Comparison of ENCODE assay signal across 7 mouse cellular contexts in the genomic region with DNA sequence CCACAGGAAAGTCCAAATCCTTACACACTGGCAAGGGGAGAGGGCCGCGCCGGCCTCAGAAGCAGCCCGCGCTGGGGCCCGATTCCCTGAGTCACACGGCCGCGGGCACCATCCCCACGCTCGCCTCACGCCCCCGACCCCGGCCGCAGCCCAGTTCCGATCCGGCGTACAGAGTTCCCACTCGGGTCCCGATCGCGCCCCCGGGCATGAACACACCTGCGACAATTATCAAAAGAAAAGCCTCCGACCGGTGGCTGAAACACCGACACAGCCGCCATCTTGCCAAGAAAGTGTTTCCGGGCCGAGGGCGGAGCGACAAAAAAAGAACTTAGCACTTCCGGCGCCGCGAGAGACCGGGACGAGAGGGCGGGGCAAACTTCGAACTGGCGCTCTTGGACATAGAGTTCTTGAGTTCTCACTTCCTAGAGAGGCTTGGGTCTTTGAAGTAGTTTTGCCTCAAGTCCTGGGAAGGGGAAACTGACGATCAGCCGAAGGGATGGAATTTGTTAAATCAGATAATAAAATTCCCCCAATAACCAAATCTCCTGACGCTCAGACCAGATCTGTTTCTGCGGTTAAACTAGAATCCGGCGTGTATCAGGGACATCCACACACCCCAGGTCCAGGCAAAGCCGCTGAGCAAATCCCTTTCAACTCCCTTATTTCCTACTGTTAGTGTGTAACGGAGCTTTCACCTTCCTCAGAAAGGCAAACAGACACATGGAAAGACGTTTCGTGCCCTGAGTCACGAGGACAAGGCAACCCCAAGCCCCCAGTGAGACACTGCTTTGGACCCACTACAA. TPM values are rescaled to one million over a fixed set of nuclear protein-coding genes. Genes with fewer than 3 reads are reported as not detected.
DNase-seq lines count a peak whose midpoint lies in the region; ATAC-seq lines count a peak whose summit lies in the region.

Psmb7 (minus strand) TSS at position 463 of the 803 bp plus-strand sequence.

- H3K27me3 ChIP-seq in embryonic facial prominence, embryonic 12.5 days: no peaks in the 10 kb centered on the region
- no peaks in the 10 kb centered on the region for H3K27me3 ChIP-seq in limb, embryonic 11.5 days (ENCODE audit: control insufficient read depth, insufficient read depth, low read length)
- H3K27me3 ChIP-seq in midbrain, embryonic 14.5 days (ENCODE audit: control insufficient read depth, insufficient read depth, low read length): no peaks in the 10 kb centered on the region

- H3K4me3 ChIP-seq in embryonic facial prominence, embryonic 12.5 days: peak within 1 kb of the TSS; percentile 95
- peak within 1 kb of the TSS; percentile 95 for H3K4me3 ChIP-seq in limb, embryonic 11.5 days (ENCODE audit: low read depth, low read length)
- peak within 1 kb of the TSS; percentile 90 for H3K4me3 ChIP-seq in midbrain, embryonic 14.5 days (replicated peaks; ENCODE audit: low read depth, low read length)

- peaks cover 26% of the 10 kb centered on the region for H3K36me3 ChIP-seq in embryonic facial prominence, embryonic 12.5 days
- H3K36me3 ChIP-seq in limb, embryonic 11.5 days (ENCODE audit: control insufficient read depth, insufficient read depth, low read length): peaks cover 5% of the 10 kb centered on the region; the same call in 1 of the 2 replicates
- H3K36me3 ChIP-seq in midbrain, embryonic 14.5 days (ENCODE audit: control insufficient read depth, insufficient read depth, low read length): peaks cover 33% of the 10 kb centered on the region

- ATAC-seq in embryonic facial prominence, embryonic 12.5 days (ENCODE audit: insufficient number of reproducible peaks, insufficient read depth, low FRiP score, low TSS enrichment): peak; percentile 73
- peak; percentile 88 for ATAC-seq in limb, embryonic 11.5 days (ENCODE audit: insufficient number of reproducible peaks, low FRiP score, low TSS enrichment, low read depth)
- peak; percentile 81 for ATAC-seq in midbrain, embryonic 14.5 days (ENCODE audit: low FRiP score, low TSS enrichment)

- peaks cover 3% of the 10 kb centered on the region for H3K4me1 ChIP-seq in embryonic facial prominence, embryonic 12.5 days
- H3K4me1 ChIP-seq in limb, embryonic 11.5 days (ENCODE audit: control insufficient read depth, insufficient read depth, low read length): 0 out of 2 replicates have a peak, but pooled peaks cover 2% of the 10 kb centered on the region
- H3K4me1 ChIP-seq in midbrain, embryonic 14.5 days (ENCODE audit: control insufficient read depth, insufficient read depth, low read length): peaks cover 24% of the 10 kb centered on the region

- WGBS in embryonic facial prominence, embryonic 12.5 days: 2% methylated on average over 52 of the region's 52 CpGs
- 1% methylated on average over 52 of the region's 52 CpGs for WGBS in limb, embryonic 11.5 days
- 2% methylated on average over 52 of the region's 52 CpGs for WGBS in midbrain, embryonic 14.5 days

- peak within 1 kb of the TSS; percentile 87 for H3K4me2 ChIP-seq in embryonic facial prominence, embryonic 12.5 days (replicated peaks)
- H3K4me2 ChIP-seq in limb, embryonic 11.5 days (ENCODE audit: low read depth, severe bottlenecking): peak within 1 kb of the TSS; percentile 69
- peak within 1 kb of the TSS; percentile 91 for H3K4me2 ChIP-seq in midbrain, embryonic 14.5 days (ENCODE audit: low read length)

- peak within 1 kb of the TSS; percentile 76 for H3K27ac ChIP-seq in embryonic facial prominence, embryonic 12.5 days
- H3K27ac ChIP-seq in limb, embryonic 11.5 days (replicated peaks; ENCODE audit: low read depth, low read length): 0 out of 2 replicates have a peak within 1 kb of the TSS, but pooled peaks have one; percentile 36
- peak within 1 kb of the TSS; percentile 73 for H3K27ac ChIP-seq in midbrain, embryonic 14.5 days (replicated peaks; ENCODE audit: low read depth, low read length)

- no peaks in the 10 kb centered on the region for H3K9me3 ChIP-seq in embryonic facial prominence, embryonic 12.5 days
- H3K9me3 ChIP-seq in limb, embryonic 11.5 days (ENCODE audit: control insufficient read depth, low read length): no peaks in the 10 kb centered on the region
- H3K9me3 ChIP-seq in midbrain, embryonic 14.5 days (ENCODE audit: control insufficient read depth, low read length): no peaks in the 10 kb centered on the region

- DNase-seq in adrenal gland, postnatal 25 days: peak; percentile 87
- DNase-seq in heart, adult 11 months: peak; percentile 98
- DNase-seq in kidney, adult 18-20 months: peak; percentile 90
- DNase-seq in limb, embryonic 11.5 days (ENCODE audit: low spot score): peak; percentile 94
- DNase-seq in midbrain, embryonic 14.5 days: peak; percentile 97
- peak; percentile 77 to 84 for DNase-seq in spleen, adult 18-20 months

- H3K9ac ChIP-seq in embryonic facial prominence, embryonic 12.5 days: peak within 1 kb of the TSS; percentile 85
- peak within 1 kb of the TSS; percentile 90 for H3K9ac ChIP-seq in limb, embryonic 11.5 days (ENCODE audit: low read length)
- peak within 1 kb of the TSS; percentile 85 for H3K9ac ChIP-seq in midbrain, embryonic 14.5 days (replicated peaks; ENCODE audit: low read length)

RNA-seq across cellular contexts. Expression of gene Psmb7, which starts in this region (rescaled TPM):
- total RNA-seq in adrenal gland, postnatal 25 days (2021): 284 and 333 TPM in 2 replicates
- 265 and 267 TPM in 2 replicates for polyA plus RNA-seq in embryonic facial prominence, embryonic 12.5 days (2016; fragmentation: Nextera tagmentation; extraction: Ambion mirVana)
- polyA plus RNA-seq in limb, embryonic 11.5 days (2014; fragmentation: Nextera tagmentation; extraction: Ambion mirVana): 352 and 366 TPM in 2 replicates
- 282 and 322 TPM in 2 replicates for polyA plus RNA-seq in midbrain, embryonic 14.5 days (2014; fragmentation: Nextera tagmentation; extraction: Ambion mirVana)

Comparison
In these comparisons a context has a peak if more than half of its experiments do, and no peak if none do; other contexts are left out.
1. Peak in every context shown above with its lines: DNase-seq, ATAC-seq, H3K4me3 ChIP-seq and H3K27ac ChIP-seq.